Mouse (Mus musculus) embryonic facial prominence, embryonic 11.5 days (tissue): ENCODE data around the gene Sardh. TPM values are rescaled to one million over a fixed set of nuclear protein-coding genes. Genes with fewer than 3 reads are reported as not detected.

Experiments used
- ATAC-seq: fragments of 200-750 bp; cut with Nextera tagmentation; replicated peaks from 2 replicates; pipeline ENCODE4 v1.8.0; 2017; ENCODE audit warnings: low read depth; ENCODE audit not compliant: insufficient number of reproducible peaks, low FRiP score, low TSS enrichment
- DNase-seq: peaks from one replicate; pipeline ENCODE4 v3.0.0-alpha.2; 2015; ENCODE audit warnings: low spot score
- H3K27ac ChIP-seq: fragments of 300-500 bp; sonication (generic); replicated peaks from 2 replicates; pipeline ENCODE4 v1.5.1; 2014; ENCODE audit warnings: mild to moderate bottlenecking, low read depth, low read length, control low read depth
- H3K27me3 ChIP-seq: fragments of 300-500 bp; sonication (generic); 2 replicates; pipeline ENCODE4 v1.6.1; 2014; ENCODE audit warnings: mild to moderate bottlenecking, low read length, moderate library complexity, mixed read lengths; ENCODE audit not compliant: control insufficient read depth, insufficient read depth
- H3K36me3 ChIP-seq: fragments of 300-500 bp; sonication (generic); replicated peaks from 2 replicates; pipeline ENCODE4 v1.6.1; 2014; ENCODE audit warnings: low read depth, mild to moderate bottlenecking, low read length, moderate library complexity, mixed read lengths; ENCODE audit not compliant: control insufficient read depth, insufficient read depth
- H3K4me1 ChIP-seq: fragments of 300-500 bp; sonication (generic); 2 replicates; pipeline ENCODE4 v1.6.1; 2014; ENCODE audit warnings: low read length, mixed read lengths; ENCODE audit not compliant: control insufficient read depth, insufficient read depth
- H3K4me2 ChIP-seq: fragments of 300-500 bp; sonication (generic); 2 replicates; pipeline ENCODE4 v1.6.1; 2014; ENCODE audit warnings: low read depth, mild to moderate bottlenecking, control low read depth, low read length, moderate library complexity
- H3K4me3 ChIP-seq: fragments of 300-500 bp; sonication (generic); 2 replicates; pipeline ENCODE4 v1.5.1; 2014; ENCODE audit warnings: low read depth, low read length, control low read depth
- H3K9ac ChIP-seq: fragments of 300-500 bp; sonication (generic); replicated peaks from 2 replicates; pipeline ENCODE4 v1.6.1; 2014; ENCODE audit warnings: mild to moderate bottlenecking, control low read depth, low read length
- H3K9me3 ChIP-seq: fragments of 300-500 bp; sonication (generic); replicated peaks from 2 replicates; pipeline ENCODE4 v1.6.1; 2016; ENCODE audit warnings: mild to moderate bottlenecking, low read length, inconsistent platforms, mixed read lengths; ENCODE audit not compliant: control insufficient read depth
- WGBS: fragments of 180-500 bp; shearing (Covaris S2); extraction: QIAGEN DNeasy Blood & Tissue Kit; methylation state at CpG from one replicate; pipeline ENCODE4 v1.1.7; 2014; 5-methylcytosine and 5-hydroxymethylcytosine counted together
- polyA plus RNA-seq: library from polyadenylated mRNA; unstranded; fragments of >200 nt; fragmentation: Nextera tagmentation; extraction: Ambion mirVana; gene quantifications from 2 replicates; pipeline ENCODE4 v1.2.1, GENCODE M21; 2014

Gene Sardh
- polyA plus RNA-seq, 1 experiment from 2014 or later: 2.7 TPM

GRCm38 (mm10) chr2:27280920-27281611, 32.9 kb upstream of the Sardh start:
- DNase-seq (peak; percentile 81), ATAC-seq (no peak; the same call in 1 of the 2 replicates)
- Histone ChIP-seq H3K9me3 (no peaks in the 10 kb centered on the region), H3K4me2 (no peak overlapping the region), H3K4me1 (no peaks in the 10 kb centered on the region), H3K9ac (no peak overlapping the region), H3K27me3 (no peaks in the 10 kb centered on the region), H3K36me3 (peaks cover 3% of the 10 kb centered on the region), H3K4me3 (no peak overlapping the region), H3K27ac (no peak overlapping the region)
- 70% methylated on average over 13 of the region's 13 CpGs for WGBS

GRCm38 (mm10) chr2:27278859-27279258, 30.7 kb upstream of the Sardh start:
- peaks cover 9% of the 10 kb centered on the region for H3K36me3 ChIP-seq
- 87% methylated on average over 7 of the region's 7 CpGs for WGBS
- ATAC-seq: no peak
- no peak overlapping the region for H3K27ac ChIP-seq
- H3K4me2 ChIP-seq: no peak overlapping the region
- no peaks in the 10 kb centered on the region for H3K4me1 ChIP-seq
- no peak overlapping the region for H3K4me3 ChIP-seq
- H3K9ac ChIP-seq: no peak overlapping the region
- no peaks in the 10 kb centered on the region for H3K27me3 ChIP-seq
- no peak for DNase-seq
- no peaks in the 10 kb centered on the region for H3K9me3 ChIP-seq

GRCm38 (mm10) chr2:27268325-27268724, 20.2 kb upstream of the Sardh start:
- Histone ChIP-seq H3K27ac (no peak overlapping the region), H3K4me1 (no peaks in the 10 kb centered on the region), H3K4me3 (no peak overlapping the region), H3K9ac (no peak overlapping the region), H3K36me3 (peaks cover 3% of the 10 kb centered on the region; the same call in 1 of the 2 replicates), H3K27me3 (no peaks in the 10 kb centered on the region), H3K4me2 (no peak overlapping the region), H3K9me3 (no peaks in the 10 kb centered on the region)
- ATAC-seq (no peak), DNase-seq (no peak)
- WGBS: 72% methylated on average over 2 of the region's 2 CpGs

GRCm38 (mm10) chr2:27265819-27266218, 17.7 kb upstream of the Sardh start:
- Histone ChIP-seq H3K27ac (no peak overlapping the region), H3K27me3 (no peaks in the 10 kb centered on the region), H3K4me2 (no peak overlapping the region), H3K9me3 (no peaks in the 10 kb centered on the region), H3K9ac (no peak overlapping the region), H3K36me3 (peaks cover 3% of the 10 kb centered on the region; the same call in 1 of the 2 replicates), H3K4me3 (no peak overlapping the region), H3K4me1 (no peaks in the 10 kb centered on the region)
- ATAC-seq (no peak), DNase-seq (no peak)
- 86% methylated on average over 3 of the region's 3 CpGs for WGBS

- Histone ChIP-seq H3K36me3 (peaks cover 3% of the 10 kb centered on the region; the same call in 1 of the 2 replicates), H3K27me3 (no peaks in the 10 kb centered on the region), H3K9ac (no peak overlapping the region), H3K4me1 (no peaks in the 10 kb centered on the region), H3K9me3 (no peaks in the 10 kb centered on the region), H3K4me3 (no peak overlapping the region), H3K27ac (no peak overlapping the region), H3K4me2 (no peak overlapping the region)
- DNase-seq: no peak
- WGBS: 88% methylated on average over 4 of the region's 4 CpGs
- no peak for ATAC-seq
These were observed 14.8 kb upstream of the Sardh start for GRCm38 (mm10) chr2:27262984-27263383.

- ATAC-seq: no peak
- no peaks in the 10 kb centered on the region for H3K4me1 ChIP-seq
These were observed 3.3 kb upstream of the Sardh start for GRCm38 (mm10) chr2:27251434-27251833.

GRCm38 (mm10) chr2:27247487-27247863, 662 bp downstream of the Sardh start:
- 66% methylated on average over 2 of the region's 2 CpGs for WGBS
- Histone ChIP-seq H3K9me3 (no peaks in the 10 kb centered on the region), H3K4me1 (no peaks in the 10 kb centered on the region), H3K36me3 (no peaks in the 10 kb centered on the region), H3K4me3 (no peak overlapping the region), H3K4me2 (no peak overlapping the region), H3K27me3 (no peaks in the 10 kb centered on the region), H3K9ac (no peak overlapping the region), H3K27ac (no peak overlapping the region)
- ATAC-seq (no peak), DNase-seq (peak; percentile 17)

More at GRCm38 (mm10) chr2:27251434-27251833, 3.3 kb upstream of the Sardh start:
- DNase-seq: no peak
- Histone ChIP-seq H3K36me3 (no peaks in the 10 kb centered on the region), H3K27me3 (no peaks in the 10 kb centered on the region), H3K27ac (no peak overlapping the region), H3K9ac (no peak overlapping the region), H3K4me3 (no peak overlapping the region), H3K9me3 (no peaks in the 10 kb centered on the region), H3K4me2 (no peak overlapping the region)

- Histone ChIP-seq H3K27ac (no peak overlapping the region), H3K27me3 (no peaks in the 10 kb centered on the region), H3K4me1 (no peaks in the 10 kb centered on the region), H3K4me3 (no peak overlapping the region), H3K9me3 (no peaks in the 10 kb centered on the region), H3K9ac (no peak overlapping the region), H3K4me2 (no peak overlapping the region), H3K36me3 (no peaks in the 10 kb centered on the region)
- DNase-seq: no peak
- 46% methylated on average over 7 of the region's 7 CpGs for WGBS
- peak; percentile 67; the same call in 1 of the 2 replicates for ATAC-seq
These were observed 1.2 kb downstream of the Sardh start for GRCm38 (mm10) chr2:27246712-27247486.
